Mouse (Mus musculus) left cerebral cortex, adult 2 months (tissue): ENCODE data around the gene Rpl39. TPM values are rescaled to one million over a fixed set of nuclear protein-coding genes. Genes with fewer than 3 reads are reported as not detected.

Experiments used
- DNase-seq, 2 experiments: peaks; one replicate each; pipeline ENCODE4 v3.0.0; 2021 to 2022; ENCODE audit warnings: low spot score in 2 of 2, mixed read lengths in 1 of 2; ENCODE audit errors: extremely low spot score in 1 of 2
- H3K27ac ChIP-seq: fragments of 200-600 bp; 2 replicates; pipeline ENCODE4 v1.8.1; 2022
- H3K4me3 ChIP-seq: fragments of 200-600 bp; 2 replicates; pipeline ENCODE4 v1.8.1; 2022
- CTCF ChIP-seq: fragments of 200-600 bp; IDR thresholded peaks from 2 replicates; pipeline ENCODE4 v1.8.1; 2022; ENCODE audit warnings: antibody characterized with exemption, mild to moderate bottlenecking, moderate library complexity
- intact Hi-C: fragments of 180-260 bp; cut with DNase I; formaldehyde crosslinking; loops from one replicate; pipeline ENCODE4 v1.15.1; 2025
- long read RNA-seq, 2 experiments: library from polyadenylated mRNA; stranded (forward); transcript quantifications; one replicate each; pipeline ENCODE4 v2.0.0; 2021; ENCODE audit warnings: borderline mapping rate in 2 of 2
- total RNA-seq, 2 experiments: library from RNA; stranded (reverse); gene quantifications; 2 replicates each; pipeline ENCODE4 v1.2.3; 2021

Rpl39 gene
- 100 to 1,000 TPM; 244 to 245 TPM for total RNA-seq
- long read RNA-seq, experiment 1, transcript Rpl39-201 (3 exons, 612 nt) = major isoform, 34 of 39 reads
- long read RNA-seq, experiment 1, partial matches to known transcripts = 4 of 39 reads
- long read RNA-seq, experiment 1, other reads (novel, unspliced or antisense) = 1 of 39 reads
- long read RNA-seq, experiment 2, transcript Rpl39-201 (3 exons, 612 nt) = major isoform, 38 of 41 reads
- long read RNA-seq, experiment 2, partial matches to known transcripts = 2 of 41 reads
- long read RNA-seq, experiment 2, other reads (novel, unspliced or antisense) = 1 of 41 reads

- Histone ChIP-seq H3K4me3 (peak within 1 kb of the TSS; percentile 54), H3K27ac (peak within 1 kb of the TSS; percentile 82)
- peak; percentile 8; the same call in 1 of the 2 replicates for TF ChIP-seq CTCF
- intact Hi-C loops = no loop called here
- peak; percentile 72 to 77 for DNase-seq
Observed at GRCm38 (mm10) chrX:37084927-37085660, at the start of gene Rpl39. Gene Rpl39 (minus strand): TSS chrX:37085402.

GRCm38 (mm10) chrX:37126671-37127358 lies 41.6 kb upstream of the Rpl39 start, which contains the start of gene Nkap:
Gene Nkap (plus strand): TSS chrX:37126795.
- Histone ChIP-seq H3K4me3 (peak within 1 kb of the TSS; percentile 63), H3K27ac (peak within 1 kb of the TSS; percentile 83)
- no peak for TF ChIP-seq CTCF
- peak; percentile 61 to 65 for DNase-seq
- intact Hi-C loops = loop anchor here (1.0 kb wide), 1 partner anchor 17 kb away; the partner anchor contains the start of gene Upf3b

- no peak overlapping the region for H3K27ac ChIP-seq
- no peak overlapping the region for H3K4me3 ChIP-seq
- DNase-seq = no peak
- TF ChIP-seq CTCF = no peak
- intact Hi-C loops = no loop called here
Observed at GRCm38 (mm10) chrX:37125511-37125910, 40.3 kb upstream of the Rpl39 start.

DNA sequence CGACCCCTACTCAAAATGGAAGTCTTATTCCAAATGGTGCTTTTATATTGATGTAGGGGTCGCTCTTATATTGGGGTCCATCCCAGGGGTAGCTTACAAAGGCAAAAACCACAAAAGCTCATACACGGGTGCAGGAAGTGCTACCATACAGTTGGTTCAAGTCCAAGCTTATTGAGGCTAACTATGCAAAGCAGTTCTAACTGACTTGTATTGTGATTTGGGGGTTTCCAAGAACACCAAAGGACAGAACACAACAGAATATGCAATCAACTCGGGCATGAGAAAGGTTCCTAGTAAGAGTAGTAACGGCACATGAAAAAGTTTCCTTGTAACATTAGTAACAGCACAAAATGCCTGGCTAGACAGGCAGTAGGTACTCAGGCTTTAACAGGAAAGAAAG lies 35.0 kb upstream of the Rpl39 start:
- TF ChIP-seq CTCF = no peak
- no peak overlapping the region for H3K4me3 ChIP-seq
- intact Hi-C loops = no loop called here
- no peak for DNase-seq
- H3K27ac ChIP-seq = no peak overlapping the region

DNA sequence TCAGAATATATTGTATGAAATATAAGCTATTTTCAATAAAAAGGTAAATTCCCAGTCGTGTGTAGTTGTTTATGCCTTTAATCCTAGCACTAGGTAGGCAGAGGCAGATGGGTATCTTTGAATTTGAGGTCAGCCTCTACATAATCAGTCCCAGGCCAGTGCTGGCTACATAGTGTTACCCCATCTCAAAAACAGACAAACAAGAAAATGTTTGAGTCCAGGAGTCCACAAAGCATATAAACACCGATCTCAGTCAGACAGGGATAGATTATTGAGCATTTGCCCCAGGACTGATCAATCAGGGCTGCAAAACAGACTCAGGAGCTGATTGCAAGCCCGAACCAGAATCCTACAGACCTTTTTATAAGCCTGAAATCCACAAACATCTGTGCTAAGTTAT lies 34.4 kb upstream of the Rpl39 start:
- DNase-seq = no peak
- Histone ChIP-seq H3K27ac (no peak overlapping the region), H3K4me3 (no peak overlapping the region)
- intact Hi-C loops = no loop called here
- TF ChIP-seq CTCF = no peak

- no peak for TF ChIP-seq CTCF
- Histone ChIP-seq H3K4me3 (no peak overlapping the region), H3K27ac (no peak overlapping the region)
- intact Hi-C loops = no loop called here
- DNase-seq = no peak
Observed at GRCm38 (mm10) chrX:37117085-37117484, 31.9 kb upstream of the Rpl39 start.

GRCm38 (mm10) chrX:37110881-37111193 lies 25.6 kb upstream of the Rpl39 start:
- no peak for DNase-seq
- no peak overlapping the region for H3K27ac ChIP-seq
- peak overlapping the region; percentile 61; the same call in 1 of the 2 replicates for H3K4me3 ChIP-seq
- TF ChIP-seq CTCF = no peak
- intact Hi-C loops = loop anchor here (1.0 kb wide), 1 partner anchor 15 kb away; the partner anchor contains the start of gene Nkap

GRCm38 (mm10) chrX:37110193-37110880 lies 25.1 kb upstream of the Rpl39 start, which contains the start of gene Upf3b:
Gene Upf3b (minus strand): TSS chrX:37110322.
- intact Hi-C loops = loop anchor here (1.0 kb wide), 1 partner anchor 16 kb away; the partner anchor contains the start of gene Nkap

DNA sequence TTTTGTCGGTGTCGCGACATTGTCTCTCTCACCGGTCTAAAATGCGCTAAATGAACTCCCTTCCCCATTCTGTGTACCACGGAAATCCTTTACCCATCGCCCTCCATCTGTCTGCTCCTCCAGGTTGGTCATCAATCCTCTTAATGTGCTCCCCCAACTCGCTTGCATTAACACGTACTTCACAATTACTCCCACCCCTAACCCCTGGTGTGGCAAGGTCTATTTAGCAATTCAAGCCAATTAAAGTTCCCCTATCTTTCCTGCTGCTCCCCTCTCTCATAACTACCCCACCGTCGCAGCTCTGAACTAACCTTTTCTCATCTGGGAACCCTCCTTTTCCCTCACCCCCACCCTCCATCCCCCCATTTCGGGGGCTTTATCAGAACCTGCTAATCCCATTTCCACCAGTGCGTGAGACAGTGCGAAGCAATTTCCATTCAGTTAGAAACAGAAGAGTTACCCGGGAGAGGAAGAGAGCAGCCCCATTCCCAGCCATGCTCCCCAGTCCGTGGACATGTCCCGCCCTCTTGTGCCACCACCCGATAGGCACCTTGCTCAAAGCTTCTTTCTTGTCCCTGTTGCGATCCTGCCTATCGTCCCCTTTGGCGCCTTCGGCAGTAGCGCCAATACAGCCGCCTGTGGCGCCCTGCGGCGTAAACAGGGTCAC lies 24.5 kb upstream of the Rpl39 start:
- peak overlapping the region; percentile 61 for H3K4me3 ChIP-seq
- intact Hi-C loops = loop anchor here (1.0 kb wide), 1 partner anchor 17 kb away; the partner anchor contains the start of gene Nkap
- no peak for DNase-seq
- H3K27ac ChIP-seq = peak overlapping the region; percentile 78
- no peak for TF ChIP-seq CTCF

More at GRCm38 (mm10) chrX:37110193-37110880, 25.1 kb upstream of the Rpl39 start, which contains the start of gene Upf3b:
- TF ChIP-seq CTCF = no peak; the same call in 1 of the 2 replicates
- Histone ChIP-seq H3K4me3 (peak within 1 kb of the TSS; percentile 61), H3K27ac (peak within 1 kb of the TSS; percentile 78)
- DNase-seq = peak; percentile 80 to 87

DNA sequence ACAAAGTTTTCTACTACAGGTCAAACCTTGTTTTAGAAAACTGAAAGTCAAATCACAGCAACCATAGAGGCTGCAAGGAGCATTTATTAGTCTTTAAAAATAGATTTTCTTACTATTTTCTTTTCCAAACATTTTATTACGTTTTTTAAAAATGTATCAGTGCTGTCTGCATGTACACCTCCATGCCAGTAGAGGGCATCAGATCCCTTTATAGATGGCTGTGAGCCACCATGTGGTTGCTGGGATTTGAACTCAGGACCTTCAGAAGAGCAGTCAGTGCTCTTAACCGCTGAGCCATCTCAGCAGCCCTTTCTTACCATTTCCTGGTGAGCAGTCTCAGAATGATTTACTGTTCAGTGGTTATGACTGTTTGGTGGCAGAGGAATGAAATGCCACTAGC lies 18.6 kb upstream of the Rpl39 start:
- intact Hi-C loops = no loop called here
- Histone ChIP-seq H3K27ac (no peak overlapping the region), H3K4me3 (no peak overlapping the region)
- DNase-seq = no peak
- TF ChIP-seq CTCF = peak; percentile 33

DNA sequence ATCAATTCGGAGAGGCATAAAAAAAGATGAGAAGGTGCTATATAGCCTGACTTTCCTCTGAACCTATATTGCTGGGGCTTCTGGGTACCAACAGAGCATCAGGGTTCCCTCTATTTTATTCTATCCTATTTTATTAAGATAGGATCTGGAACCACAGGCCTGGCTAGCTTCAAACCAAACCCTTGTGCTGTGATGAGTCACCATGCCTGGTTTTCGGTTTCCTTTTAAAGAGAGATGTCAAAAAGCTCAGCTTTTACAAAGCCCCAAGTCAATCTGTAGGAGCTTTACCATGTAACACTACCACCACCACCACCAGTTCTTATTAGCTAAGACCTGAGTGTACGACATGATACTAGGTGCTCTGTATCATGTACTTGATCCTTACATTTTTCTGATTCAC lies 13.5 kb upstream of the Rpl39 start:
- no peak for TF ChIP-seq CTCF
- Histone ChIP-seq H3K27ac (no peak overlapping the region), H3K4me3 (no peak overlapping the region)
- intact Hi-C loops = no loop called here
- no peak for DNase-seq
